Mouse (Mus musculus) left cerebral cortex, adult 2 months (tissue): ENCODE results near the gene Slit2. TPM values are rescaled to one million over a fixed set of nuclear protein-coding genes. Genes with fewer than 3 reads are reported as not detected.
"Not testable (repeated sequence)": the region's sequence is repeated elsewhere in the genome, so short reads cannot be mapped to it uniquely, and the experiment has no call there.

ENCODE experiments used
- DNase-seq, 2 experiments: peaks; one replicate each; pipeline ENCODE4 v3.0.0; 2021 to 2022; ENCODE audit warnings: low spot score in 2 of 2, mixed read lengths in 1 of 2; ENCODE audit errors: extremely low spot score in 1 of 2
- H3K27ac ChIP-seq: fragments of 200-600 bp; 2 replicates; pipeline ENCODE4 v1.8.1; 2022
- H3K4me3 ChIP-seq: fragments of 200-600 bp; 2 replicates; pipeline ENCODE4 v1.8.1; 2022
- CTCF ChIP-seq: fragments of 200-600 bp; IDR thresholded peaks from 2 replicates; pipeline ENCODE4 v1.8.1; 2022; ENCODE audit warnings: antibody characterized with exemption, mild to moderate bottlenecking, moderate library complexity
- intact Hi-C: fragments of 180-260 bp; cut with DNase I; formaldehyde crosslinking; loops from one replicate; pipeline ENCODE4 v1.15.1; 2025
- total RNA-seq, 2 experiments: library from RNA; stranded (reverse); gene quantifications; 2 replicates each; pipeline ENCODE4 v1.2.3; 2021

Slit2 gene
- total RNA-seq, 2 experiments from 2014 or later, result 39.4 to 41.2 TPM

DNA sequence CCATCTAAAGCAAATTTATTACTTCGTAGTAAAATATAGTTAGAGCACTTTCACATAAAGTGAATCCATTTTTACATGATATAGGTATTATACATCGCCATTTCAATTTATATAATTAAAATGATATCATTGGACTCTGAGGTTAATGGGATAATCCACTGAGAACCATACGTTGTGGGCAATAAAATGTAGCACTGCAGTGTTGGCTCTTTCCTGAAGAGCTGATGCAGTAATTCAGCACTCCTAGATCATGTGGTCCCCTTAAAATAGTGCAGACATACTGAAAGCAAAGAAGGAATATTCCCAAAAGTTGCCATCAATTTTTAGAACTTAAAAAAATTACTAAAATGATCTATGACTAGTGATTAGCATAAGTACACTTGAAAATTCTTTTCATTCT lies 177.9 kb downstream of the Slit2 start:
- no peak for TF ChIP-seq CTCF
- Histone ChIP-seq H3K27ac (no peak overlapping the region), H3K4me3 (no peak overlapping the region)
- intact Hi-C loops, result no loop called here
- DNase-seq, result no peak

DNA sequence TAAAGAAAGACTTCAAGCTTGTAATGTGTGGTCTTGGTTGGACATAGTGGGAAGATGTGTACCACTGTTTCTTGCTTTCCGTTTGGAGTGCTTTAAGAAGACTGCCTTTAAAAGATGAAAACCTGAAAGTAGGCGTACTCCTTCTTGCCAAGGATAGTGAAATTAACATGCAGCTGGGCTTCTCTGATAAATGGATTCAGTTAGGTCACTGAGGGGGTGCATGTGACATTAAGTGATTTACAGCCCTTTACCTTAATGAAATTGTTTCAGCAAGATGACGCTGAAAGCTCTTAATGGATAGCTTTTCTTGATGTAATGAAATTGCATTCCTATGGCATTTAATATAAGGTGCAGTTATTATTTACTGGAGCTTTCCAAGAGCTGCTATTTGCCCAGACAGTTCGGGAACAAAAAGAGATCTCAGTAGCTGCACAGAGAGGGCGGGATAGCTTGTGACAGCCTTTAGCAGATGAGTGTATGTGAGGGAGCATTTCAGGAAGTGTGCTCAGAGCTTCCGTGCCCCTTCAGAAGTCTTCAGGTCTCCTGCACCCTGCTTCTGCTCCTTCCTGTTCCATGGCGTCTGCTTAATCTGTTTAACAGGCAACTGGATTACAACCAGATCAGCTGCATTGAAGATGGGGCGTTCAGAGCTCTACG lies 198.8 kb downstream of the Slit2 start:
- TF ChIP-seq CTCF, result no peak
- intact Hi-C loops, result no loop called here

GRCm38 (mm10) chr5:48184358-48184757 lies 201.4 kb downstream of the Slit2 start:
- Histone ChIP-seq H3K27ac (no peak overlapping the region), H3K4me3 (no peak overlapping the region)
- no peak for DNase-seq
- no peak for TF ChIP-seq CTCF
- intact Hi-C loops, result no loop called here

More for the DNA sequence above, 198.8 kb downstream of the Slit2 start:
- H3K27ac ChIP-seq, result no peak overlapping the region
- DNase-seq, result no peak
- no peak overlapping the region for H3K4me3 ChIP-seq

GRCm38 (mm10) chr5:48187819-48188218 lies 204.9 kb downstream of the Slit2 start:
- Histone ChIP-seq H3K27ac (no peak overlapping the region), H3K4me3 (no peak overlapping the region)
- DNase-seq, result no peak
- no peak for TF ChIP-seq CTCF
- intact Hi-C loops, result no loop called here

DNA sequence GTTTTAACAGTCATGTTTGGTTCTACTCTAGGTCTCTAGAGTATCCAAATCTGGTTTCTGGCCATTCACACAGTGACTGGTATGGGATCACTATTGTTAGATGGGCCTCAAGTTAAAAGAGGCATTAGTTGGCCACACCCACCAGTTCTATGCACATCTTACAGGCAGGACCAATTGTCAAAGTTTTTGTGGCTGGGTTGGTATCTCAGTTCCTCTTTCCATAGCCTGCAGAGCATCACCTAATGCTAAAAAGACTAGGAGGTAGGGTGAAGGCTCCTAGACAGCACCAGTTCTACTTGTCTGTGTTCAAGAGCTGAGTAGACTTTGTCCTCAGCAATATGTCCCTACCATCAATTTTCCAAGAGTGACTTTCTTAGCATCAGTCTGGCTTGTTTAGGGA lies 216.4 kb downstream of the Slit2 start:
- intact Hi-C loops, result no loop called here
- Histone ChIP-seq H3K27ac (no peak overlapping the region), H3K4me3 (no peak overlapping the region)
- no peak for DNase-seq
- TF ChIP-seq CTCF, result no peak

GRCm38 (mm10) chr5:48215248-48215647 lies 232.3 kb downstream of the Slit2 start:
- Histone ChIP-seq H3K27ac (no peak overlapping the region), H3K4me3 (no peak overlapping the region)
- no peak for TF ChIP-seq CTCF
- DNase-seq, result no peak
- intact Hi-C loops, result no loop called here

DNA sequence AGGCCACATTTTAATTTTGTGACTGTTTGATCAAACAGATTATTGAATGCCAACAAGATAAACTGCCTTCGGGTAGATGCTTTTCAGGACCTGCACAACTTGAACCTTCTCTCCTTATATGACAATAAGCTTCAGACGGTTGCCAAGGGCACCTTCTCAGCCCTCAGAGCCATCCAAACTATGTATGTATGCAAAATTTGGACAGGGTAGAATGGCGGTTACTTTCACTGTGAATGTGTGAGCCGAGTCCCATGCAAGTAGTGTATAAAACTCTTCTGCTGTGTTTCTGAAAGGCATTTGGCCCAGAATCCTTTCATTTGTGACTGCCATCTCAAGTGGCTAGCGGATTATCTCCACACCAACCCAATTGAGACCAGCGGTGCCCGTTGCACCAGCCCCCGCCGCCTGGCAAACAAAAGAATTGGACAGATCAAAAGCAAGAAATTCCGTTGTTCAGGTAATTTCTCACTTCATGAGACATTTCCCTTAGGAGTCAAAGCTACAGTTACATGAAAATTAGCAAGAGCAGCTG lies 236.8 kb downstream of the Slit2 start:
- no peak for DNase-seq
- no peak for TF ChIP-seq CTCF
- intact Hi-C loops, result no loop called here
- no peak overlapping the region for H3K4me3 ChIP-seq
- no peak overlapping the region for H3K27ac ChIP-seq

DNA sequence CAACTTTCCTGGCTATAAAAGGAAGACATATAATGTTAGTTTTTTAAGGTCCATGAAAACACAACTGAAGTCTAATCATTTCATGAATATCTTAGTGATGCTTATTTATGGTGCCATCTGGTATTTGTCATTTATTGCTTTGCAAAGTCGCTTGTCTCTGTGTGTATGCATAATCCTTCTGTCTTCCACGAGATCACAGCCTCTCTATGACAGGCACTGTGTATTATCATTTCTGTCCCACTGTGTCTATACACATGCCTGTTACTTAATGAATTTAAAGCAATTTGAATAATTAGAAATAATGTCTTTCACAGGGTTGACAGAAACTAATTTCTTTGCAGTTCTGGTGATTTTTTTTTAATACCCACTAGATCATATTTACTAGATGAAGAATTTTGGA lies 242.6 kb downstream of the Slit2 start:
- Histone ChIP-seq H3K27ac (no peak overlapping the region), H3K4me3 (no peak overlapping the region)
- no peak for TF ChIP-seq CTCF
- DNase-seq, result no peak
- intact Hi-C loops, result no loop called here

DNA sequence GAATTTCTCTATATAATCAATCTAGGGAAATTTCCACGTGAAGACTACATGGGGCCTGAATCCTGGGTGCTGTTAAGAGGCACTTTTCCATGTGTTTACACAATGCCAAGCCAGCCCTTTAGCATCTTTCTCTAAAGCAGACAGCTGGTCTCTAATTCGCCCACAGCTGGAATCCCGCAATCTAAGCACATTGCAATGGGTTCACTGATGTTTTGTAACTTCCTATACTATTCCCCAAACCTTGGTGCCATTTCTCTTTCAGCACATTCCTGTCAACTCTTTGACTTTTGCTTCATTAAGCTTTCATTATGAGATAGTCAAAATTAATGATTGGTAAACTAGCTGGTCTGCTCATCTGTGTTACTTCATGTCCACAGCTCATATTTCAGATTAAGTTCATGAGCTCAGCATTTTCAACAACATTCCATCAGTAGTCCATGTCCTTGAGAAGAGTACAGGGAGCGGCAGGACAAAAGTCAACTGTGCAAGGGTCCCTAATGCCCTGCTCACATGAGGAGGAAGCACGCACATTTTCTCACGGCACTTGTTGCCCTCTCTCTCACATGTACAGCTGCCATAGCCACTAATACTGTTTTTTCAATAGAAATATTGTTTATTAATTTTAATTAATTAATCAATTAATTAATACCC lies 247.6 kb downstream of the Slit2 start:
- intact Hi-C loops, result no loop called here
- Histone ChIP-seq H3K4me3 (no peak overlapping the region), H3K27ac (no peak overlapping the region)
- no peak for TF ChIP-seq CTCF
- no peak for DNase-seq

DNA sequence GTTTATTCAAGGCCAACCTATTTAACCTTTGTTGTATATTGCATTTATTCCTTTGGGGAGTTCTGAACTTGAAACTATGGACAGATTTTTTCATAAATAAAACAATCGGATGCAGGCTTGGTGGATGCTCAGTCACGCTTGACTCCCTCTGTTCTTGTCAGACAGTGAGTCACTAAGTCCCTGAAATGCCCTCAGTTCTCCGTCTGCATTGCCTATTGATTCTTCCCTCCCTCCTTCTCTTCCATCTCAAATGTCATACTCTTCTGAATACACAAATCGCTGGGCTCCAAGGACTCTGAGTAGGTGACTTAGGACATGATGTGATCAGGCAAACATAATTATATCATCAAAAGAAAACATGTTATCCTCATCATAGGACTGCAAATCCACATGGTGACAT lies 251.8 kb downstream of the Slit2 start:
- no peak for DNase-seq
- no peak overlapping the region for H3K4me3 ChIP-seq
- intact Hi-C loops, result no loop called here
- no peak for TF ChIP-seq CTCF
- no peak overlapping the region for H3K27ac ChIP-seq

GRCm38 (mm10) chr5:48235270-48235669 lies 252.3 kb downstream of the Slit2 start:
- no peak overlapping the region for H3K4me3 ChIP-seq
- no peak overlapping the region for H3K27ac ChIP-seq
- no peak for DNase-seq
- intact Hi-C loops, result no loop called here
- no peak for TF ChIP-seq CTCF

- TF ChIP-seq CTCF, result peak; percentile 72
- peak; percentile 25 to 48 for DNase-seq
- not testable (repeated sequence) for H3K27ac ChIP-seq, H3K4me3 ChIP-seq
- intact Hi-C loops, result loop anchor here (5.0 to 10.0 kb wide), 5 partner anchors 103 to 1796 kb away; partner anchors contain the start of gene Slit2
Measured at GRCm38 (mm10) chr5:48240751-48241150, 257.8 kb downstream of the Slit2 start.
